Mouse (Mus musculus): Measurements from ENCODE around the gene Cd80.

The Cd80 gene

GRCm38 (mm10) chr16:38448458-38448857 is 6.9 kb upstream of the Cd80 start:
- no peak for DNase-seq (ENCODE audit: low spot score in 2 of 2)

- DNase-seq (ENCODE audit: low spot score in 2 of 2): no peak
These were observed 4.7 kb upstream of the Cd80 start for GRCm38 (mm10) chr16:38450707-38451106.

DNA sequence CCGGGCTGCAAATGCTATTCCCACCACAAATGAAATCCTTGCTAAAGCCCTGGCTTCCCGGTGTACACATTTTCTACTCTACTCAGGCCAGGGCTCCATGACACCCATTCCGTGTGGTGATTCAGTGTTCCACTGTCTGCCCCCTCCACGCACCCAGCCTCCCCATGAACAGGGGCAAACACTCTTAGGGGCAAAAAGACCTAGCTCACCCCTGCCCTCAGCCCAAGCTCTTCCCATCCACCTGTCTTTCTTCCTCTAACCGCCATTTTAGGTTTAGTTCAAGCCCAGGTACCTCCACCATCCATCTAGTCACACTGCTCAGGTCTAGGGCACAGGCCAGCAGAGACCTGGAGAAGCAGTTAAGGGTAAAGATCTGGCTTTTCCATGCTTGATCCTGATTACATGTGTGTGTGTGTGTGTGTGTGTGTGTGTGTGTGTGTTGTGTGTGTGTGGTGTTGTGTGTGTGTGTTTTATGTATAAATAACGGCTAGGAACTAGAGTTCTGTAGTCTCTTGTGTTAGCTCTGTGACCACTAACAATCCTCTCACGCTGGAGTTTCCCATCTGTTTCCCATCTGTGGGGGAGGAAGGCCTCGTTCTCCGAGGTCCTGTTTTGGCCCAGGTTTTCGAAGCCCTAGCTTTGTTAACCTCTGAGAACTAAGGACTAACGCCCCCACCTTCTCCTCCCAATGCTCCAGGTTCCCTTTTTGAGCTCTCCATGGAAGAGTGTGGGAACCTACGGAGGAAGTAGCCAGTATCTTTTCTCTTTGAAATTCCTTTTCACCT is 3.7 kb upstream of the Cd80 start:
- DNase-seq (ENCODE audit: low spot score in 2 of 2): no peak

- DNase-seq (ENCODE audit: low spot score in 2 of 2): peak; percentile 89 to 94
These were observed 2.7 kb upstream of the Cd80 start, which contains the start of gene Adprh for GRCm38 (mm10) chr16:38452442-38453202. TSS of gene Adprh (minus strand) at chr16:38452703.

DNA sequence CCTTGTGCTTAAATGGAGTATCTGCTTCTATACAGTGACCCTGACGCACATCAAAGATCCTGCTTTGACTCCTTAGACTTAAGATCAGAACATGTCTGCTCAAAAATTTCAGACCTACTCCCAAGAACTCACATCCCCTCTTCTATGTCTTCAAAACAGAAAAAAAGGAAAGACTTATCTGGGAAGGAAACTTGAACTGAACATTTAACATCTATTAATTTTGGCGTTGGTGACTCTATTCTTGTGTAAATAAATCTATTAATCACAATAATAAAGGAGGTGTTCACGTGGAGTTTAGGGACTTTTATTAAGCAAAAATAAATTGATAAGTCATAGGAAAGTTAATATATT is 2.2 kb upstream of the Cd80 start:
- no peak for DNase-seq (ENCODE audit: low spot score in 2 of 2)

- no peak for DNase-seq (ENCODE audit: low spot score in 2 of 2)
These were observed 1.4 kb upstream of the Cd80 start for GRCm38 (mm10) chr16:38453952-38454351.

- DNase-seq (ENCODE audit: low spot score in 2 of 2): no peak
These were observed 667 bp upstream of the Cd80 start for GRCm38 (mm10) chr16:38454533-38455254.

DNA sequence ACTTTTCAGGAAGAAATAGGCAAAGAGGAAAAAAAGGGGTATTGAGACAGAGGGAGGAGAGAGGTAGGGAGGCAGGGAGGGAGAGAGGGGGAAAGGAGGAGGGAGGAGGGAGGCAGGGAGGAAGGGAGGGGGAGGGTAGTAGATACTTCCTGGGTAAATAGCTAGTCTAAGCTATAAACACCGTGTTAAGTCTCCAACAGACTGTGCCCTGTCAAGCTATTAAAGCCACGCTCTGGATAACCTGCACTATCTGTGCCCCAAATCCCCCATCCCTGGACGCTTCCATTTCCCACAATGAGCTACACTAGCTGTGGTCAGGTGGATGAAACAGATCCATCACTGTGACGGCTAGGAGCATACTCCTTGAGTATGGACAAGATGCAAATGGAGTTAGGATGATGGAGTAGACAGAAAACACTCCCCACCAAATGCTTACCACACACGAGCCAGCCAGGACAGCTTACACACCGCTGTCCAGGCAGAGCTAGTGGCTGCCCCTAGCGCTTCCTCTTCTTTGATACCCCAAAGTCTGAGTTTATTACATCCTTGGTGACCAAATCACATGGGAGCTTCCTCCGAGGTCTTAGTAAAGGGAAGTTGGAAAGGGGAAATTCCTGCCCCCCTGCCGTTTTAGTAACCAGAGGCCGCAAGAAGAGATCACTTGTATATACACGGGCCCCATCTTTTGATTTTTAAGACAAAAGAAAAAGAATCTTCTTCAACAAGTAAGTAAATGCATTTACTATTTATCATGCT is 1.6 kb downstream of the Cd80 start:
- no peak for DNase-seq (ENCODE audit: low spot score in 2 of 2)

DNA sequence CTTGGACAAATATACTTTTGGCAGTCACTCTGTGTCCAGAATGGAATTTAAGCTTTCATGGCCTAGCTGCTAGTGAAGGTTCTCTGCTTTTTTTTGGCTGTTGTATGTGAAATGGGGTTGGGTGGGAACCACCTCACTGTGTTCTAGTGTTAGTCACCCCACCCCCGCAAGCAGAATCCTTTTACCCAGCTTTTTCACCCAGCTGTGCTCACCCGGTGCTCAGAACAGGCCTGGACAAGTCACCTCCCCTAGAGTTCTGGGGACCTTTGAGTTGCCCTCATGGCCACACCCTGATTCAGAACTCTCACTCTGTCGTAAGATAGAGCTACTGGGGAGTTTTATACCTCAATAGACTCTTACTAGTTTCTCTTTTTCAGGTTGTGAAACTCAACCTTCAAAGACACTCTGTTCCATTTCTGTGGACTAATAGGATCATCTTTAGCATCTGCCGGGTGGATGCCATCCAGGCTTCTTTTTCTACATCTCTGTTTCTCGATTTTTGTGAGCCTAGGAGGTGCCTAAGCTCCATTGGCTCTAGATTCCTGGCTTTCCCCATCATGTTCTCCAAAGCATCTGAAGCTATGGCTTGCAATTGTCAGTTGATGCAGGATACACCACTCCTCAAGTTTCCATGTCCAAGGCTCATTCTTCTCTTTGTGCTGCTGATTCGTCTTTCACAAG is 3.4 kb downstream of the Cd80 start:
- no peak for DNase-seq (ENCODE audit: low spot score in 2 of 2)

GRCm38 (mm10) chr16:38459990-38460389 is 4.6 kb downstream of the Cd80 start:
- DNase-seq (ENCODE audit: low spot score in 2 of 2): no peak

DNA sequence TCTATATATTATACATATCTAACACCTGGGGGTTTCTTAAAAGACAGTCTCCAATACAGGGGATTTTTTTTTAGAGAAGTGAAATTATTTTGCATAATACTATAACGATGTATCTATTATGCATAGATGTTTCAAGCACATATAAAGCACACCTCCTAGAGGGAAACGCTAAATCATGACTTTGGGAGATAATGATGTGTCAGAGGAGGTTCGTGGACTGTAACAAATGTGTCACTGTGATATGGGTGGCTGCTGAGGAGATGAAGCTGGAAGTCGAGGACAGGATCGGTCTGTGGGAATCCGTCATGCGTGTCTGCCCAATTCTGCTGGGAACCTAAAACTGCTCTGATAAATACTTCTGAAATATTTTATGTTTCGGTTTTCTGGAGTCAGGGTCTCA is 6.4 kb downstream of the Cd80 start:
- no peak for DNase-seq (ENCODE audit: low spot score in 2 of 2)

DNA sequence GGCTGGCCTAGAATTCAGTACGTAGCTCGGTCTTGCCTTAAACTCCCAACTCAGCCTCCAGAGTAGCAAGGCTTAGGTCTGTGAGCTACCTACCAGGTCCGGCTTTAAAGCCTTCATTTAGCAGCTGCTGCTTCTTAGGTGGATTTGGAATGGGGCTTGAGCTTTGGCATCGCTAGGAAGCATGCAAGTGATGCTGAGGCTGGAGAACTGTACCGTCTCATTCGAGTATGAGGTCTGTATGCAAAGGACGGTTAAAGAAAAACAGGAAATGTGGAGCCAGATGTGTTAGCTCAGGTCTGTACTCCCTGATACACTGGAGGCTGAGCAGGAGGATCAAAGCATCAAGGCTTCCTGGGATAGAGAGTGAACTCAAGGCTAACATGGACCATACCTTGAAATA is 6.8 kb downstream of the Cd80 start:
- no peak for DNase-seq (ENCODE audit: low spot score in 2 of 2)

- DNase-seq (ENCODE audit: low spot score in 2 of 2): no peak
These were observed 7.9 kb downstream of the Cd80 start for GRCm38 (mm10) chr16:38463305-38463704.

DNA sequence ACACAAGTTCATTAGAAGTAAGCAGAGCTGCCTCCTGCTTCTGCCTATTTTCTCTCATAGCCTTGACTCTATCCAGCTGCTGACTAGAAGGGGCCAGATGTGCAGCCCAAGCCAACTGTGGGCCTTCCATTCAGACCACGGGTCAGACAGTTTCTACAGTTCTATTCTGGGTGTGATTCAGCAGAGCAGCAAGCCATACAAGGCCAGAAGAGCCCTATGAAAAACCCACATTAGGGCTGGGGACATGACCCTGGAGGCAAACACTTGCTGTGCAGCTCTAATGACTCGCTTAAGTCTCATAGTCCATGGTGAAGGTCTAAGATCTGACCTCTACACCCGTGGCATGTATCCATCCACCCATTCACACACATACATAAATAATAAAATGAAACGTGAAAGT is 10.7 kb downstream of the Cd80 start:
- DNase-seq (ENCODE audit: low spot score in 2 of 2): no peak

DNA sequence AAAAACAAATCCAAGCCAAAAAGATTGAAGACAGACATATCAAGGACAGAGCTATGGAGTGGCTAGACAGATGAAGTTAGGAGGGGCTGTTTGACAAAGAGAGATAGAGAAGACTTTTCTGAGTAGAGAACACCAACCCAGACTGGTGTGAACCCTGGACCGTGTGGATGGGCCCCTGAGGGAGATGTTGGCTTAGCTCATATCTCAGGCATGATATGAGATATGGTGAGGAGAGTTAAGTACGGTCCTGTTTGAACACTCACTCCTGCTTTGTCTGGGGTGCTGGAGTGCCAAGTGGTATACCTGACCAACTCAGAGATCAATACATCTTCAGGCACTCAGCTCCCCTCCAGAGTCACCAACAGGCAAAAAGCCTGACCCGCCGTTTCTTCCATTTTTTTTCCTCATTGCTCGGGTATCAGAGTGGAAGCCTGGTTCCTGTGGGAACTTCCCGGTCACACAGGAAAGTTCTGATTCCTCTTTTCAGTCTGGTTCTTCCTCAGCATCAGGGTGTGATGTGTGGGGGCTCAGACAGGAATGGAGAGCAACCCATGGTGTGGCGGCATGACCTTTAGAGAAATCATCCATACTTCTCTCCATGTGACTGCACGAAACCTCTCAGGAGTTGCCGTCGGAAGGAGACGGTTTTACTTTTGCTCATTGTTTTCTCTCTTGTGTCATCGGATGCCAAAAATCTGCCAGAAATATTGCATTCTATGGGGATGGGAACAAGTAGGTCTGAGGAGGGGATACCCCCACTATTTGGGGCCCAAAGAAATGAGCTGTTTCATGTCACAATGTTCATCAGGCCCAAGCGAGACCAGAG is 11.9 kb downstream of the Cd80 start:
- DNase-seq (ENCODE audit: low spot score in 2 of 2): no peak

- DNase-seq (ENCODE audit: low spot score in 2 of 2): no peak
These were observed 12.8 kb downstream of the Cd80 start for GRCm38 (mm10) chr16:38467917-38468705.

- no peak for DNase-seq (ENCODE audit: low spot score in 2 of 2)
These were observed 13.3 kb downstream of the Cd80 start for GRCm38 (mm10) chr16:38468706-38469018.

DNA sequence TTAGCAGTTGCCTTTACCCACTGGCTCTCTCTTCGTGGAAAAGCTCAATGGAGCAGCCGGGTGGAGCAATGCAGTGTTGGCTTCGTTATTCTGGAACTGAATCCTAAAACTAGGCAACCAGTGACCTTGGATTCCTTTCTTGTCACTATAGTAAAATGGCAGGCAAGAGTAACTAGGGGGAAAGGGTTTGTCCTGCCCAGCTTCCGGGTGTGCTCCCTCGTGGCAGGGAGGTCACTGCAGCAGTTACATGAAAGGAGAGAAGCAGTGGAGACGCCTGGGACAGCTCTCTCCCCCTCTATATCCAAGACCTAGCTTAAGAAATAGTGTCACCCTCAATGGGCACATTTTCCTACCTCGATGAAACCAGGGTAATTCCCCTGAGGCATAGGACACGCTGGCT is 14.1 kb downstream of the Cd80 start:
- DNase-seq (ENCODE audit: low spot score in 2 of 2): no peak

DNA sequence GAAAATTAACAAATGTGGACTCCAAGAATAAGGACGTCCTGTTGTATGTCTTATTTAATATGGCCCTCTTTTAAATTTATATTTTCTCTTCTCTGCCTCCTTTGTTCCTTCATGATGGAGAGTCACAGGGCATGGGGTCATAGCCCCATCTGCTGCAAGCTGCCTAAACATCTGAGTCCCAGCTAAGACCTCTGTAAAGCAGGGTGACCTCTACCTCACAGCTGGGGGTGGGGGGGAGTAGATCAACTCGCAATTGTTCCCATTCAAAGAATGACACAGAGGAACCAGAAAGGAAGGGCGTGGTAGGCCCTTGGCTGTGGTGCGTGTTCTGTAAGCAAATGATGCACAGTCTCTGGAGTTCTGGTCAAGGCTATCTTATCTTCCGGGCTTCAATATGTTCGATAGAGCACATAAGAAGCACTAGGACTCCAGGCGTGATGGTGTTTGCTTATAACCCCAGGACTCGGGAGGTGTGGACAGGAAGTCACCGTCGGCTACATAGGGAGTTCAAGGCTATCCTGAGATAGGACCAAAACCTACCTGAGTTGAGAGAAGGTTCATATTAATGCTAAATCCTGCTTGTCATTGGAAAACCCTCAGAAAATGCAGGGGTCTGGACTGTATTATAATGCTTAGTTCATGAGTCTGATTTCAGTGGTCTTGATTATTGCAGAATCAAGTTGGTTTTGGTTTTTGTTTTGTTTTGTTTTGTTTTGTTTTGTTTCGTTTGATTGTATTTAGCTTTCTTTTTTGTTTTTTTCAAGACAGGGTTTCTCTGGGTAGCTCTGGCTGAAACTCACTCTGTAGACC is 16.5 kb downstream of the Cd80 start:
- DNase-seq (ENCODE audit: low spot score in 2 of 2): no peak

Data from spleen, postnatal 4 days (tissue).